Mouse (Mus musculus) megakaryocyte progenitor cell, adult 5-6 weeks (primary cell): ENCODE results near the gene Prok1. TPM values are rescaled to one million over a fixed set of nuclear protein-coding genes. Genes with fewer than 3 reads are reported as not detected.
A peak's percentile ranks its signal among the peaks of the same experiment; 100 is the strongest.

Experiments
- ATAC-seq: replicated peaks from 2 replicates; pipeline ENCODE4 v1.8.0; 2016; ENCODE audit warnings: mild to moderate bottlenecking, moderate TSS enrichment, inconsistent platforms; ENCODE audit not compliant: poor library complexity
- total RNA-seq, 2 experiments: library from RNA; stranded (forward) in 1 of 2; stranded (reverse) in 1 of 2; fragments of 157-497, 149-512 nt in 1 of 2; fragments of 200-1000 nt in 1 of 2; gene quantifications; 2 replicates each; pipeline versions ENCODE4 v1.2.3 to v1.2.4; 2015 to 2017

The Prok1 gene
- total RNA-seq (2015) (0.22 TPM in 1 of 2 replicates, not detected in the other), total RNA-seq (2017) (not detected in 2 replicates)

- no peak for ATAC-seq
Observed at GRCm38 (mm10) chr3:107239607-107240006, at the start of gene Prok1. Gene Prok1, minus strand, starts transcription at chr3:107239707.

GRCm38 (mm10) chr3:107287346-107287745 lies 47.8 kb upstream of the Prok1 start:
- ATAC-seq = no peak

GRCm38 (mm10) chr3:107286123-107286522 lies 46.6 kb upstream of the Prok1 start:
- no peak for ATAC-seq

- peak; percentile 90 for ATAC-seq
Observed at GRCm38 (mm10) chr3:107278479-107279269, 39.2 kb upstream of the Prok1 start, which contains the start of gene Lamtor5. Gene Lamtor5, plus strand, starts transcription at chr3:107278858.

GRCm38 (mm10) chr3:107276626-107277025 lies 37.1 kb upstream of the Prok1 start:
- ATAC-seq = no peak

- ATAC-seq = no peak
Observed at GRCm38 (mm10) chr3:107275996-107276395, 36.5 kb upstream of the Prok1 start.

- ATAC-seq = no peak
Observed at GRCm38 (mm10) chr3:107275351-107275750, 35.8 kb upstream of the Prok1 start.

GRCm38 (mm10) chr3:107273820-107274219 lies 34.3 kb upstream of the Prok1 start:
- ATAC-seq = peak; percentile 88

GRCm38 (mm10) chr3:107272433-107272832 lies 32.9 kb upstream of the Prok1 start:
- ATAC-seq = peak; percentile 62

- ATAC-seq = no peak
Observed at GRCm38 (mm10) chr3:107266814-107267345, 27.4 kb upstream of the Prok1 start.

GRCm38 (mm10) chr3:107261851-107262165 lies 22.3 kb upstream of the Prok1 start:
- ATAC-seq = no peak

- no peak for ATAC-seq
Observed at GRCm38 (mm10) chr3:107260956-107261850, 21.7 kb upstream of the Prok1 start.

- ATAC-seq = no peak
Observed at GRCm38 (mm10) chr3:107257924-107258323, 18.4 kb upstream of the Prok1 start.

- no peak for ATAC-seq
Observed at GRCm38 (mm10) chr3:107256724-107257123, 17.2 kb upstream of the Prok1 start.

- no peak for ATAC-seq
Observed at GRCm38 (mm10) chr3:107255992-107256391, 16.5 kb upstream of the Prok1 start.

- no peak for ATAC-seq
Observed at GRCm38 (mm10) chr3:107253925-107254324, 14.4 kb upstream of the Prok1 start.

- peak; percentile 77 for ATAC-seq
Observed at GRCm38 (mm10) chr3:107252035-107252434, 12.5 kb upstream of the Prok1 start.

GRCm38 (mm10) chr3:107250320-107250719 lies 10.8 kb upstream of the Prok1 start:
- ATAC-seq = no peak

- ATAC-seq = no peak
Observed at GRCm38 (mm10) chr3:107249042-107249441, 9.5 kb upstream of the Prok1 start.

- no peak for ATAC-seq
Observed at GRCm38 (mm10) chr3:107246876-107247275, 7.4 kb upstream of the Prok1 start.

GRCm38 (mm10) chr3:107241389-107242094 lies 2.0 kb upstream of the Prok1 start:
- ATAC-seq = peak; percentile 64
